Mouse (Mus musculus): ENCODE data around the gene Rapgef4.

Gene Rapgef4

GRCm38 (mm10) chr2:71980771-71981342 lies at the start of gene Rapgef4:
Gene Rapgef4, plus strand, starts transcription at chr2:71981240.
- H3K36me3 ChIP-seq (ENCODE audit: control insufficient read depth, insufficient read depth, low read length, poor library complexity, severe bottlenecking) = no peaks in the 10 kb centered on the region
- no peaks in the 10 kb centered on the region for H3K27me3 ChIP-seq (ENCODE audit: control insufficient read depth, insufficient read depth, low read length, poor library complexity, severe bottlenecking)
- DNase-seq (ENCODE audit: low read depth, low spot score) = no peak

- no peaks in the 10 kb centered on the region for H3K27me3 ChIP-seq (ENCODE audit: control insufficient read depth, insufficient read depth, low read length, poor library complexity, severe bottlenecking)
- H3K36me3 ChIP-seq (ENCODE audit: control insufficient read depth, insufficient read depth, low read length, poor library complexity, severe bottlenecking) = no peaks in the 10 kb centered on the region
- DNase-seq (ENCODE audit: low read depth, low spot score) = no peak
Observed at GRCm38 (mm10) chr2:71934046-71934445, 47.0 kb upstream of the Rapgef4 start.

DNA sequence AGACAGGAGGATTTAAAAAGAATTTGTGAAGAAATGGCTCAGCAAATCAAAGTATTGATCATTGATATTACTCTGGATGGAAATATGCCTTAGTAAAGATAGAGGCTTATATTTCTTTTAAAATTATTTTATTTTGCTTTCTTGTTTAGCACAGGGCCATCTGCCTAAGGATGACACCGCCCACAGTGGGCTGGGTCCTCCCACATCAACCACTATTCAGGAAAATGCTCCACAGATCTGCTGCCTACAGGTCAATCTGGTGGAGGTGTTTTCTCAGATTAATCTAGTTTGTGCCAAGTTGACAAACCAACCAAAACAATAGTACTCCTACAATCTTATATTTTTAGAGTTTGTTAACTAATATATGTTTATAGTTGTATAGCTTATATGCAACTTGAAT lies 44.3 kb upstream of the Rapgef4 start:
- no peak for DNase-seq (ENCODE audit: low read depth, low spot score)
- no peaks in the 10 kb centered on the region for H3K27me3 ChIP-seq (ENCODE audit: control insufficient read depth, insufficient read depth, low read length, poor library complexity, severe bottlenecking)
- no peaks in the 10 kb centered on the region for H3K36me3 ChIP-seq (ENCODE audit: control insufficient read depth, insufficient read depth, low read length, poor library complexity, severe bottlenecking)

DNA sequence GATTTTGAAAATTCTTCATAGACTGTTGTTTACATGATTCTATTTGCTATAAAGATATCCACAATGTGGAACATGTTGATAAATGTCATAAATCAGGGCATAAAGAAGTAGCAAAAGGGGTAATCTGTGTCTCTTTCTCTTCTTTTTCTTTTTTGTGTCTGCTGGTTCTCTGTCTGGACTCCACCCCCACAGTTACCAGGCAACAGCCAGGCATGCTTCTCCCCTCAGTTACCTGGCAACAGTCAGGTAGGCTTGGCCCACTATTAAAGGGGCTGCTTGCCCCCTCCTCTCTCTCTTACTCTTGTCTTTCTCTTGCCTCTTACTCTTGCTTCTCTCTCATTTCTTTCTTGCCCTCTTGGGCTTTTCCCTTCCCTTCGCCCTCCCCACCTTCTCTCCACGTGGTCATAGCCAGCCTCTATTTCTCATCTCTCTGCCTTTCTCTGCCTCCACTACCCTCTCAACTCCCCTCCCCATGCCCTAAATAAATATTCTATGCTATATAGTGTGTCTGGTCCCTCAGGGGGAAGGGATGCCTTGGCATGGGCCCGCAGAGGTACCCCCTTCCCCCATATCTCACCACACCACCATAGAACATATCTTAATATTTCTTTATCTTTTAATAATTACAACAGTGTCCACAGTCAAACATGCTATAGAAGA lies 43.3 kb upstream of the Rapgef4 start:
- no peak for DNase-seq (ENCODE audit: low read depth, low spot score)
- Histone ChIP-seq H3K36me3 (ENCODE audit: control insufficient read depth, insufficient read depth, low read length, poor library complexity, severe bottlenecking) (no peaks in the 10 kb centered on the region), H3K27me3 (ENCODE audit: control insufficient read depth, insufficient read depth, low read length, poor library complexity, severe bottlenecking) (no peaks in the 10 kb centered on the region)

DNA sequence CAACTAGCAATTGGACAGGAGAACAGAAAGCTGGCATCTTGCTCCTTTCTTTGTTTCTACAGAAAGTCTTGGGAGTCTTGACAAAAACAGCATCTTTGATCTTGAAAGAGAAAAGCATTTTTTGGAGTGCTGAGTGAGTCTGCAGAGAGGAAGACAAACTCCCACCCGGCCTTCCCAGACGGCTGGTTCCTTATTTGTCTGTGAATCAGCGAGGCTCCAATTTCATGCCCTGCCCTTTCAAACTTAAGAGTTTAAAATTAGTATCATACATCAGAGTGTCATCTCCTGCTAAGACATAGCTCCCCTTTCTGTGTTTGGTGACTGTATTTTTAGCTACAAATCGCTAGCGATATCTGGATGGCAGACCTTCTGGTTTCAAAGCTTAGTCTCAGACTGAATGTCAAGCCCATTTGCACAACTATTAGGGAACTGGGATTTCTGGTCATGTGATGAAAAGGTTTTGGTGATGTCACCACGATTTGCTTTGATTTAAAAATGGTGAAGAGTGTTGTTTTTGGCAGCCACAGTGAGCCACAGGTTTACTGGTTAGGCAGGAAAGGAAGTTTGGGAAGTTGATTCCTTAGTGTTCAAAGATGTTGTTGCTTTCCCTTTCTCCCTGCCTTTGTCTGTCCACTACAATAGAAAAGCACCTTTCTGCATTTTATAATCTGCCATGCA lies 42.2 kb upstream of the Rapgef4 start:
- peak; percentile 3 for DNase-seq (ENCODE audit: low read depth, low spot score)
- H3K27me3 ChIP-seq (ENCODE audit: control insufficient read depth, insufficient read depth, low read length, poor library complexity, severe bottlenecking) = no peaks in the 10 kb centered on the region
- H3K36me3 ChIP-seq (ENCODE audit: control insufficient read depth, insufficient read depth, low read length, poor library complexity, severe bottlenecking) = no peaks in the 10 kb centered on the region

- DNase-seq (ENCODE audit: low read depth, low spot score) = peak; percentile 85
- H3K27me3 ChIP-seq (ENCODE audit: control insufficient read depth, insufficient read depth, low read length, poor library complexity, severe bottlenecking) = no peaks in the 10 kb centered on the region
- H3K36me3 ChIP-seq (ENCODE audit: control insufficient read depth, insufficient read depth, low read length, poor library complexity, severe bottlenecking) = no peaks in the 10 kb centered on the region
Observed at GRCm38 (mm10) chr2:71941005-71941720, 39.9 kb upstream of the Rapgef4 start.

- H3K36me3 ChIP-seq (ENCODE audit: control insufficient read depth, insufficient read depth, low read length, poor library complexity, severe bottlenecking) = no peaks in the 10 kb centered on the region
- no peak for DNase-seq (ENCODE audit: low read depth, low spot score)
- H3K27me3 ChIP-seq (ENCODE audit: control insufficient read depth, insufficient read depth, low read length, poor library complexity, severe bottlenecking) = no peaks in the 10 kb centered on the region
Observed at GRCm38 (mm10) chr2:71941721-71942087, 39.3 kb upstream of the Rapgef4 start.

DNA sequence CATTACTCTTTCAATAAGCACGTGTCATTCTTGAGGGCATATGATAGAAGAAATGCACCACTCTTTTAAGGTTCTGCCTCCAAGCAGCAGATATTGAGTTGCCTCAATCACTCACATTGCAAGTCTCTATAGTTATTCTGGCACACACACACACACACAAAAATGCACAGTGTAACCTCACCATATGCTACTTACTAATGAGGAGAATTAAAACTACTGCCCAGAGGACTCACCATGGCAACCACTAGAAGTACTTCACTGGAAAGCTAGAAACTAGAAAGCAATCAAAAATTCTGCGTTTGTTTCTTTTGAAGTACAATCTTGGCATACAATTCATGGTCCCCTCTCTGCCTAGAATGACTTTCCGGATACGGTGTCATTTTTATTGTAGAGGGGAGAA lies 29.8 kb upstream of the Rapgef4 start:
- no peaks in the 10 kb centered on the region for H3K36me3 ChIP-seq (ENCODE audit: control insufficient read depth, insufficient read depth, low read length, poor library complexity, severe bottlenecking)
- DNase-seq (ENCODE audit: low read depth, low spot score) = no peak
- no peaks in the 10 kb centered on the region for H3K27me3 ChIP-seq (ENCODE audit: control insufficient read depth, insufficient read depth, low read length, poor library complexity, severe bottlenecking)

DNA sequence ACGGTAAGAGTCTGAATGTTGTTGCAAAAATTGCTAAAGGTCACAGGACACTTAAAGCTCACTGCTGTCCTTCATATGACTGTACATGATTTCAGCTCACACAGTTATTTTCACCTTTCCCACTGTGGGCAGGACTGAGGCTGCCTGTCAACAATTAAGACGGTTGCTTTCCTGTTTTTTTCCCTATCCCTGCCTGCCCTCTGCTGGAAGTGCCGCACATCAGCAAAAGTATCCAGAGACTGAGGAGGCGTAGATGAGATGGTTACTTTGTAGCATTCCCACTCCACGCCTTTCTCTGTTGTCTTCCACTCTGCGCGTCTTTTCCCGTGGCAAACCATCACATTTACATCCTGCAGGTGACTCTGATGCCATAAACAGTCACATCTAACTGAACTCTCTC lies 25.4 kb upstream of the Rapgef4 start:
- DNase-seq (ENCODE audit: low read depth, low spot score) = peak; percentile 49
- Histone ChIP-seq H3K27me3 (ENCODE audit: control insufficient read depth, insufficient read depth, low read length, poor library complexity, severe bottlenecking) (no peaks in the 10 kb centered on the region), H3K36me3 (ENCODE audit: control insufficient read depth, insufficient read depth, low read length, poor library complexity, severe bottlenecking) (no peaks in the 10 kb centered on the region)

- H3K27me3 ChIP-seq (ENCODE audit: control insufficient read depth, insufficient read depth, low read length, poor library complexity, severe bottlenecking) = no peaks in the 10 kb centered on the region
- no peak for DNase-seq (ENCODE audit: low read depth, low spot score)
- no peaks in the 10 kb centered on the region for H3K36me3 ChIP-seq (ENCODE audit: control insufficient read depth, insufficient read depth, low read length, poor library complexity, severe bottlenecking)
Observed at GRCm38 (mm10) chr2:71956463-71956862, 24.6 kb upstream of the Rapgef4 start.

- no peak for DNase-seq (ENCODE audit: low read depth, low spot score)
- no peaks in the 10 kb centered on the region for H3K27me3 ChIP-seq (ENCODE audit: control insufficient read depth, insufficient read depth, low read length, poor library complexity, severe bottlenecking)
- H3K36me3 ChIP-seq (ENCODE audit: control insufficient read depth, insufficient read depth, low read length, poor library complexity, severe bottlenecking) = no peaks in the 10 kb centered on the region
Observed at GRCm38 (mm10) chr2:71957951-71958350, 23.1 kb upstream of the Rapgef4 start.

- Histone ChIP-seq H3K27me3 (ENCODE audit: control insufficient read depth, insufficient read depth, low read length, poor library complexity, severe bottlenecking) (no peaks in the 10 kb centered on the region), H3K36me3 (ENCODE audit: control insufficient read depth, insufficient read depth, low read length, poor library complexity, severe bottlenecking) (no peaks in the 10 kb centered on the region)
- no peak for DNase-seq (ENCODE audit: low read depth, low spot score)
Observed at GRCm38 (mm10) chr2:71958393-71958792, 22.6 kb upstream of the Rapgef4 start.

DNA sequence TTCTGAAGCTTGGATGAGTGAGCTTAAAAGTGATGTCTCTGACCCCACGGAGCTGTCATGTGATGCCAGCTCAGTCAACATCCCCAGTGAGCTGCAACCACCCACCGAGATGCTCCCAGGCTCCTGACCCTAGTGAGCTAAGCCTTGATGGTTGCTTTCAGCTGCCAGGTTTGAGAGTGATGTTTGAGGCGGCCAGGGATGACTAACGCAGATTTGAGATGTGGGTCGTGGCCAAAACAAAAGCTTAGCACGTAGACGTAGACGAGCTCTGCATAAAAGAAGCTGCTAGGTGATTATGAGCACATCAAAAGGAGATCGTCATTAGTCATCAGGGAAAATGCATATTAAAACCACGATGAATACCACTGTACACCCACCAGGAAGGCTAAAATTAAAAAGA lies 16.8 kb upstream of the Rapgef4 start:
- no peaks in the 10 kb centered on the region for H3K36me3 ChIP-seq (ENCODE audit: control insufficient read depth, insufficient read depth, low read length, poor library complexity, severe bottlenecking)
- H3K27me3 ChIP-seq (ENCODE audit: control insufficient read depth, insufficient read depth, low read length, poor library complexity, severe bottlenecking) = no peaks in the 10 kb centered on the region
- no peak for DNase-seq (ENCODE audit: low read depth, low spot score)

- no peaks in the 10 kb centered on the region for H3K36me3 ChIP-seq (ENCODE audit: control insufficient read depth, insufficient read depth, low read length, poor library complexity, severe bottlenecking)
- DNase-seq (ENCODE audit: low read depth, low spot score) = peak; percentile 59
- H3K27me3 ChIP-seq (ENCODE audit: control insufficient read depth, insufficient read depth, low read length, poor library complexity, severe bottlenecking) = no peaks in the 10 kb centered on the region
Observed at GRCm38 (mm10) chr2:71965476-71965875, 15.6 kb upstream of the Rapgef4 start.

- Histone ChIP-seq H3K36me3 (ENCODE audit: control insufficient read depth, insufficient read depth, low read length, poor library complexity, severe bottlenecking) (no peaks in the 10 kb centered on the region), H3K27me3 (ENCODE audit: control insufficient read depth, insufficient read depth, low read length, poor library complexity, severe bottlenecking) (no peaks in the 10 kb centered on the region; the same call in 1 of the 2 replicates)
- DNase-seq (ENCODE audit: low read depth, low spot score) = no peak
Observed at GRCm38 (mm10) chr2:71966737-71967136, 14.3 kb upstream of the Rapgef4 start.

Measured in splenic B cell, adult 2 months (primary cell).